Mouse (Mus musculus) heart, adult 2 months (tissue): Measurements from ENCODE around the gene Axin1.

Experiments used
- CTCF ChIP-seq: fragments of 200-600 bp; IDR thresholded peaks from 2 replicates; pipeline ENCODE4 v1.8.1; 2022; ENCODE audit warnings: antibody characterized with exemption, mild to moderate bottlenecking, moderate library complexity
- EP300 ChIP-seq: fragments of 200-500 bp; IDR thresholded peaks from 2 replicates; pipeline ENCODE4 v1.6.1; 2011; ENCODE audit warnings: low read depth, low read length, control low read depth; ENCODE audit not compliant: insufficient read depth
- POLR2A ChIP-seq: fragments of 200-500 bp; IDR thresholded peaks from 2 replicates; pipeline ENCODE4 v1.6.1; 2011; ENCODE audit warnings: mild to moderate bottlenecking, low read depth, low read length, control low read depth; ENCODE audit not compliant: insufficient read depth

GRCm38 (mm10) chr17:26115205-26115898 lies 23.1 kb upstream of the Axin1 start:
- TF ChIP-seq CTCF (no peak), POLR2A (no peak), EP300 (no peak)
